Mouse (Mus musculus): ENCODE measurements around the gene Ddx27. TPM values are rescaled to one million over a fixed set of nuclear protein-coding genes. Genes with fewer than 3 reads are reported as not detected.

The Ddx27 gene
- total RNA-seq, 1 experiment = 132 TPM

GRCm38 (mm10) chr2:166995021-166995795 lies 19.8 kb upstream of the Ddx27 start:
- in situ Hi-C loops (cut with MboI; ENCODE audit: low sequenced_read_pairs in 2 of 2, unreplicated experiment in 2 of 2) = no loop called here
- Histone ChIP-seq H3K27ac (ENCODE audit: insufficient read depth, low read depth, low read length, poor library complexity, severe bottlenecking) (no peak overlapping the region), H3K4me1 (ENCODE audit: control insufficient read depth in 2 of 2, insufficient read depth in 2 of 2, low read length in 2 of 2, poor library complexity in 1 of 2) (no peaks in the 10 kb centered on the region), H3K36me3 (ENCODE audit: control insufficient read depth, insufficient read depth, low read length, poor library complexity, severe bottlenecking) (no peaks in the 10 kb centered on the region), H3K4me3 (ENCODE audit: insufficient read depth in 1 of 2, low read depth in 1 of 2, low read length in 2 of 2, poor library complexity in 1 of 2, severe bottlenecking in 1 of 2) (peak overlapping the region; percentile 97 to 100), H3K9me3 (ENCODE audit: control insufficient read depth, insufficient read depth, low read depth, low read length) (no peaks in the 10 kb centered on the region), H3K9ac (ENCODE audit: insufficient read depth, low read depth, low read length, poor library complexity, severe bottlenecking) (peak overlapping the region; percentile 98)
- DNase-seq (ENCODE audit: low read depth, low spot score) = no peak
- TF ChIP-seq ZC3H11A (IDR thresholded peaks at IDR 0.05; ENCODE audit: borderline replicate concordance, low read depth, low read length) (no peak), MAFK (IDR thresholded peaks at IDR 0.05; ENCODE audit: insufficient read depth, low read depth, low read length) (no peak), ZNF384 (IDR thresholded peaks at IDR 0.05; ENCODE audit: low read depth, low read length) (no peak), CHD2 (IDR thresholded peaks at IDR 0.05; ENCODE audit: low read depth, low read length) (no peak), HCFC1 (IDR thresholded peaks at IDR 0.05; ENCODE audit: borderline replicate concordance, insufficient read depth, low read length) (no peak)

DNA sequence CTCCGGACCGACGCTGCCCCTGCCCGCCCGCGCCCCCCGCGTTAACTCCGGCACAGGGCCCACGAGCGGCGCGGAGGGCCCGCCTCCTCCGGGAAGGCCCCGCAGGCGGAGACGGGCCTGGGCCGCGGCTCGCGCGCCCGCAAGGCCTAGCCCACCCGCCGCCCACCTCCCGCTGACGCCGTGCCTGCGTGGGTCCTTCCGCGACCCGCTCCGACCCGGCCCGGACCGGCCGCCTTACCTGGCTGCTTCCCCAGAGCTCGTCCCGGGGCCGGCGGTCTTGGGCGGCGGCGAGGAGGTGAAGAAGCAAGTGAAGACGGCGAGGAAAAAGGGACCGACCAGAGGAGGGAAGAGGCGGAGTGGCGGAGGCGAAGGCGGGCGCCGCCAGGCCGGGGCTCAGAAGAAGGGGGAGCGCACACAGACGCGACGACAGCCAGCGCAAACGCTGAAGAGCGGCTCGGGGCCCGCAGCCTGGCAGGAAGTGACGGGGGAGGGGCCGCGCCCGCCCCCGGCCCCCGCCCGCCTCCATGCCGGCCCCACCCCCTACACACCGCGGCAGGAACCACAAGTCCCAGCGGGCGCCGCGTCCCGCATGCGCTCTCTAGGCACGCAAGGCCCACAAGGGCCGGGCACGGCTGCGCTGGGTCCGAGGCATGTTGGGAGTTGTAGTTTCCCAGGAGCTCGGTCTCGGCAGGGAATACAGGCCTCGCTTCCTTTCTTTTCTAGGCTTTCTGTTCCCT lies 19.0 kb upstream of the Ddx27 start, which contains the start of gene Stau1:
Stau1 (minus strand) TSS at position 504 of the 737 bp plus-strand sequence.
- Histone ChIP-seq H3K9ac (ENCODE audit: insufficient read depth, low read depth, low read length, poor library complexity, severe bottlenecking) (peak within 1 kb of the TSS; percentile 98), H3K36me3 (ENCODE audit: control insufficient read depth, insufficient read depth, low read length, poor library complexity, severe bottlenecking) (no peaks in the 10 kb centered on the region), H3K27ac (ENCODE audit: insufficient read depth, low read depth, low read length, poor library complexity, severe bottlenecking) (peak within 1 kb of the TSS; percentile 73), H3K9me3 (ENCODE audit: control insufficient read depth, insufficient read depth, low read depth, low read length) (no peaks in the 10 kb centered on the region), H3K4me3 (ENCODE audit: insufficient read depth in 1 of 2, low read depth in 1 of 2, low read length in 2 of 2, poor library complexity in 1 of 2, severe bottlenecking in 1 of 2) (peak within 1 kb of the TSS; percentile 97 to 100), H3K4me1 (ENCODE audit: control insufficient read depth in 2 of 2, insufficient read depth in 2 of 2, low read length in 2 of 2, poor library complexity in 1 of 2) (no peaks in the 10 kb centered on the region)
- DNase-seq (ENCODE audit: low read depth, low spot score) = peak; percentile 95
- peak; percentile 98 for TF ChIP-seq HCFC1 (IDR thresholded peaks at IDR 0.05; ENCODE audit: borderline replicate concordance, insufficient read depth, low read length)
- no peak for TF ChIP-seq MAFK (IDR thresholded peaks at IDR 0.05; ENCODE audit: insufficient read depth, low read depth, low read length)
- in situ Hi-C loops (cut with MboI; ENCODE audit: low sequenced_read_pairs in 2 of 2, unreplicated experiment in 2 of 2) = no loop called here

- in situ Hi-C loops (cut with MboI; ENCODE audit: low sequenced_read_pairs in 2 of 2, unreplicated experiment in 2 of 2) = no loop called here
- TF ChIP-seq CHD2 (IDR thresholded peaks at IDR 0.05; ENCODE audit: low read depth, low read length) (no peak), HCFC1 (IDR thresholded peaks at IDR 0.05; ENCODE audit: borderline replicate concordance, insufficient read depth, low read length) (no peak)
These were observed 18.5 kb upstream of the Ddx27 start for GRCm38 (mm10) chr2:166996533-166996894.

DNA sequence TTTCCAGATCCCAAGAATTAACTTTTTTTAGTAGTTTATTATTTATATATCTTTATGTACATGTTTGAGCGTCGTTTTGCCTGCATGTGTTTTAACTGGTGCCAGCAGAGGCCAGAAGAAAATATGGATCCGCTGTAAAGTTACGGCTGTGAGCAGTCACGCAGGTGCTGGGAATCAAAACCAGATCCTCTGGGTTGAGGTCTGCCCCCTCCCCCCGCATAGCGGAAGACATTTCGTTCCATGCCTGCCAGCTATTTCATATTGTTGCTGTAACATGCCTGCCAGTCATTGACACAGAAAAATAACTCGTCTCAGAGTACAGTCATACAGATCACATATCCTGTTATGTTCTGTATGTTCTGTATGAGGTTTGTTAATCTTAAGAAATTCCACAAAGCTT lies 13.5 kb upstream of the Ddx27 start:
- in situ Hi-C loops (cut with MboI; ENCODE audit: low sequenced_read_pairs in 2 of 2, unreplicated experiment in 2 of 2) = no loop called here
- TF ChIP-seq MAFK (IDR thresholded peaks at IDR 0.05; ENCODE audit: insufficient read depth, low read depth, low read length) = no peak
- no peak for TF ChIP-seq ZC3H11A (IDR thresholded peaks at IDR 0.05; ENCODE audit: borderline replicate concordance, low read depth, low read length)
- TF ChIP-seq HCFC1 (IDR thresholded peaks at IDR 0.05; ENCODE audit: borderline replicate concordance, insufficient read depth, low read length) = no peak
- TF ChIP-seq ZNF384 (IDR thresholded peaks at IDR 0.05; ENCODE audit: low read depth, low read length) = no peak
- no peak for TF ChIP-seq CHD2 (IDR thresholded peaks at IDR 0.05; ENCODE audit: low read depth, low read length)
- H3K9me3 ChIP-seq (ENCODE audit: control insufficient read depth, insufficient read depth, low read depth, low read length) = no peaks in the 10 kb centered on the region
- H3K9ac ChIP-seq (ENCODE audit: insufficient read depth, low read depth, low read length, poor library complexity, severe bottlenecking) = no peak overlapping the region
- no peak overlapping the region for H3K4me3 ChIP-seq (ENCODE audit: insufficient read depth in 1 of 2, low read depth in 1 of 2, low read length in 2 of 2, poor library complexity in 1 of 2, severe bottlenecking in 1 of 2)
- no peak for DNase-seq (ENCODE audit: low read depth, low spot score)
- peaks cover 0 to 3% of the 10 kb centered on the region in 2 experiments; a peak in 1 of 4 replicates for H3K4me1 ChIP-seq (ENCODE audit: control insufficient read depth in 2 of 2, insufficient read depth in 2 of 2, low read length in 2 of 2, poor library complexity in 1 of 2)
- no peaks in the 10 kb centered on the region for H3K36me3 ChIP-seq (ENCODE audit: control insufficient read depth, insufficient read depth, low read length, poor library complexity, severe bottlenecking)
- no peak overlapping the region for H3K27ac ChIP-seq (ENCODE audit: insufficient read depth, low read depth, low read length, poor library complexity, severe bottlenecking)

More at GRCm38 (mm10) chr2:166996533-166996894, 18.5 kb upstream of the Ddx27 start:
- no peak for DNase-seq (ENCODE audit: low read depth, low spot score)
- H3K36me3 ChIP-seq (ENCODE audit: control insufficient read depth, insufficient read depth, low read length, poor library complexity, severe bottlenecking) = no peaks in the 10 kb centered on the region
- H3K4me3 ChIP-seq (ENCODE audit: insufficient read depth in 1 of 2, low read depth in 1 of 2, low read length in 2 of 2, poor library complexity in 1 of 2, severe bottlenecking in 1 of 2) = peak overlapping the region; percentile 67 to 86
- H3K27ac ChIP-seq (ENCODE audit: insufficient read depth, low read depth, low read length, poor library complexity, severe bottlenecking) = 0 out of 2 replicates have a peak overlapping the region, but pooled peaks have one; percentile 34
- no peaks in the 10 kb centered on the region for H3K9me3 ChIP-seq (ENCODE audit: control insufficient read depth, insufficient read depth, low read depth, low read length)
- no peaks in the 10 kb centered on the region for H3K4me1 ChIP-seq (ENCODE audit: control insufficient read depth in 2 of 2, insufficient read depth in 2 of 2, low read length in 2 of 2, poor library complexity in 1 of 2)
- peak overlapping the region; percentile 77 for H3K9ac ChIP-seq (ENCODE audit: insufficient read depth, low read depth, low read length, poor library complexity, severe bottlenecking)

Data from ES-E14 (cell line).